Mouse (Mus musculus) layer of hippocampus, adult 11-12 months (tissue): ENCODE measurements around the gene Epm2a.
"Not testable (repeated sequence)": the region's sequence is repeated elsewhere in the genome, so short reads cannot be mapped to it uniquely, and the experiment has no call there.

ENCODE experiments used
- DNase-seq: peaks from one replicate; pipeline ENCODE4 v3.0.0; 2022; ENCODE audit warnings: low spot score

The Epm2a gene

DNA sequence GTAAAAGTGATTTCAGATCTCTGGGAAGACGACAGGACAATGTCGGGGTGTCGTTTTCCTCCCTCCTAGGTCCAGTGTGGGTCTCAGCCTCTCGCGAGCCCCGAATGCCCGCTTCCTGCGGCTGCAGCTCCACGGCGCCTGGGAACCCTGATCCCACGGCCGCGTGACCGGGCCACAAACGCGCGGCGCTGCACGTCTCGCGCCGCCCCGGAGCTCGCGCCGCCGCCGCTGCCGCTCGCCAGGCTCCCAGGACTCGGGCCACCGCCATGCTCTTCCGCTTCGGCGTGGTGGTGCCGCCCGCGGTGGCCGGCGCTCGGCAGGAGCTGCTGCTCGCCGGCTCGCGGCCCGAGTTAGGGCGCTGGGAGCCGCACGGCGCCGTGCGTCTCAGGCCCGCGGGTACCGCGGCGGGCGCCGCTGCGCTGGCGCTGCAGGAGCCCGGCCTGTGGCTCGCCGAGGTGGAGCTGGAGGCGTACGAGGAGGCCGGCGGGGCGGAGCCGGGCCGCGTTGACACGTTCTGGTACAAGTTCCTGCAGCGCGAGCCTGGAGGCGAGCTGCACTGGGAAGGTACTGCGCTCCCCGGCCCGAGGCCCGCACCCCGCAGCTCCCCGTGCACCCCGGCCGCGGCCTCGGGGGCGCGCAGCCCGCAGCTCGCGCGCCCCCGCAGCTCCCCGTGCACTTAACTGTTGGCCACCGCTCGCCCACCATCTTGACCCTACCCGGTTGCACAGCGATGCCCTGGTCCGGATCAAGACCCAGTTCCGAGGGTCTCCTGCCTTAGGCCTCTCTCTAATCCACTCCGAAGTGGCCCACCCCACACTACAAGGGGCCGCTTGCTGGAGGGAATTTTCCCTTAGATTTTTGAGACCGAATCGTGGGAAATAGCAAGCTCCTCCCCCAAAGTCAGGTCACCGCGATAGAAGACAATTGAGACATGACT is at the start of gene Epm2a:
Epm2a (plus strand) TSS at position 200 of the 937 bp plus-strand sequence.
- DNase-seq = peak; percentile 77

DNA sequence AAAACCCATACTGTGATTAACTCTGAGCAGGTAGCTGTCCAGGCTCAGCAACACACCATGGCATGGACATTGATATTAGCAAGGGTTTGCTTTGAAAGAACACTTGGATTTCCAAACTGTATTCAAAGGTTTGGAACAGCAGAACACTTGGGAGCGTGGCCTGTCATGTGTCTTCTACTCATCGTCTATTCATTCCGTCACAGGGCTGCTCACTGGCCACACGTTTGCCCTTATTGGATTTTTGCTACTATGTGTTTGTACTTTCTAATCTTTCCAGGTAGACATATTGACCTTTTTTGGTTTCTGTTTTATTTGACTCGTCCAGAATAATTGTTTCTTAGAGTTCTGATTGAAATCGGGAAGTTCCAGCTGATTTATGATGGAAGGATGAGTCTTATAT is 44.8 kb upstream of the Epm2a start:
- no peak for DNase-seq

DNA sequence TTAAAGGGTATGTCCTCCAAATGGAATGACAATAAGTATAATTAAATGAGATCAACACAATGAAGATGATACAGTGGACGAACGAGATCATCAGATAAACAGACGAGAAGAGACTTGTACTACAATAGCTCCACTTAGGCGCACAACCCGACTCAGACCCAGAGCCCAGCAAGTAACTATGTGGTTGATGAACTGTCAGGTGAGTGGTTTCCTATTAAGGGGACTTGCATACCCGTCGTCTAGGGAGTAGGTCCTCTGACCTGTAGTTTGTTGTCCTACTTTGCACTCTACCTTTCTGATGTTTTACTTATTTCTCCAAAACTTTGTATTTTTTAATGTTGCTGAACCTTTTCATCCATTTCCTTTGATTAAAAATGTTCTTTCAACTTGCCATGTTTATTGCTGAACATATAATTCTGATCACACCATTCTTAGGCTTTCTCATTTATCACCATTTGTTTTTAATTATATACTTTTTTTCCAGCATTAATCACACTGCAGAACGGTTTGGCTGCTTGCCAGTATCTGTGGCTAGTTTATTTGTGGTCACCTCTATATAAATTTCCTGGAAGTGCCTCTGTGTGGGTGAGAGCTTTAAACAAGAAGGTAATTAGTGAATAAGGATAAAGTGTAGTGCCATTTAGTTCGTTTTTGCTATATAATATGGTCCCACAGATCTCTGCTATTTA is 37.7 kb upstream of the Epm2a start:
- no peak for DNase-seq

DNA sequence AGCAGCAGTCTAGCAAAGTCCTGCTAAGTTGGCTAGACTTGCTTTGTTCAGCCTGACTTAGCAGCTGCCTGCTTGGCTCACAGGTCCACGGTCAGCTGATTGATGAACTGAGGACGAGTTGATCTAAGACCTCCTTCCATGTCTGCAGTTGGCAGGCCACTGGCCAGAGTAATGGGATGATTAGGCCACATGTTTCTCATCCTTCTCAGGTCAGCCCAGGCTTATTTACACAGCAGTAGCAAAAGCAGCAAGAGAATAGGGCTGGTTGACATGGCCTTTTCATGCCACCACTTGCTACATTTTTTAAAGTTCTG is 37.2 kb upstream of the Epm2a start:
- DNase-seq = no peak

DNA sequence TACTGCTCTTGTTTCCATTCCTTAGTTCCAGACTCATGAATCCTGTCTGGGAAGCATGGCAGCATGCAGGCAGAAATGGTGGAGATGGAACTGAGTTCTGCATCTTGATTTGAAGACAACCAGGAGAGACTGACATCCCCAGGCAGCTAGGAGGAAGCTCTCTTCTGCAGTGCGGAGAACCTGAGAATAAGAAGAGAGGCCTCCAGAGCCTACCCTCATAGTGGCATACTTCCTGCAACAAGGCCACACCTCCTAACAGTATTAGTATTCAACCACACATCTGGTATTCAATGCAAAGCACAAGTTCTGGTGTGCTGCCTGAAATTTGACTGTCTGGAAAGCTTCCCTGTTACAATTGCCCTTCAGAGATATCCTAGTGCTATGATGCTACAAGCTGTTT is 33.3 kb upstream of the Epm2a start:
- no peak for DNase-seq

DNA sequence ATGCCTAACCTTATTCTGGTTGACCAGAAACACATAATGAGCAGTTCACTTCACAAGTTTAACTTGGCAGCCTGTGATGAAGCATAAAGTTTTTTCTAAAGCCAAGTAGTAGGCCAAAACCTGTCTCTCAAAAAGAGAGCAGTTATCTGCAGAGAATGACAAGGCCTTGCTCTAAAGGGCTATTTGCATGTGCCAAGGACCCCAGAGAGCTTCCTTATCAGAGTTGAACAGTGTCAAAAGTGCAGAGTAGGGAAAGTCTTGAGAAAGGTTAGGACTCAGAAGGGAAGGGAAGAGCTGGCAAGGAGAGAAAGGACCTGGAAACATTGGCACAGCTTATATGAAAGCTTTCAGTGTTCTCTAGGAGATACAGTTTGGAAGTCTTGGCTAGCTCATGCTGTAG is 32.7 kb upstream of the Epm2a start:
- DNase-seq = no peak

- DNase-seq = not testable (repeated sequence)
These were observed 25.2 kb upstream of the Epm2a start for GRCm38 (mm10) chr10:11317856-11318454.

DNA sequence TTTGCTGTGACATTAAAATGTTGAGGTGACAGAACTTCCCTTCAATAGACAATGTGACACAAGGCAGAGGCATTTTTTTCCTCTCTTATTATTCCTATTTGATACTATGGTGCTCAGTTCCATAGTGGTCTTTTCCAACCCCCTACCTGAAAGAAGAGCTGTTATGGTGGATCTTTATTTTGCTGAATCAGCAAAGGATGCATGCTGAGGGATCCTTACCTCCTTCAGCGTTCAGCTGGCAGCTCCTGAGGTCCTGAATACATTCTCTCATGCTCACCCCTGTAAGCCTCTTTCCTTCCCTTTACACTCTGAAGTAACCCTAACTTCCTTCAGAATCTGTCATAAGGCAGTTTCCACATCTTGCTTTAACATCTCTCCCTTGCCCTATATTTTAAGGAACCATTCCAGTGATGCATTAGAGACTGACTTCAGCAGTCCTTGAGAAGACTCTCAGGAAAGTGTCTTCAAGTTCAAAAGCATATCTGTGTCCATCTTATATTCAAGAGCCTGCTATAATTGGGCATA is 23.7 kb upstream of the Epm2a start:
- no peak for DNase-seq

DNA sequence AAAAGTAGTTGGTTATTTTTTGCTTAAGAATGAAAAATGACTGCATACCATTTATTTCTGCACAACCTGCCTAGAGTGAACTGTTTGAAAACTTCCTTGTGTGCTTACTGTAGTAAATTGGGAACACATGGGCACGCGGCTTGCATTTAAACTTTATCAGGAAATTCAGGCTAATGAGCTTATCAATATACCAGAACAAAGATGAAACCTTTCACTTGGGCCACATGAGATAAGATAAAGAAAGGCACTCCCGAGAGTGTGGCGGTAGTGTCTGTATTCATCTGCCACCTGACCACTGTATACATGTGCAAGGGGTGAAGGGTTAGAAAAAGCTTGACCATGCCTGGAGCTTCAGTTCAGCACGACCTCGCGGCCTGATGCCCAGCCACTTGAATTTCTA is 20.9 kb upstream of the Epm2a start:
- no peak for DNase-seq

- DNase-seq = no peak
These were observed 19.9 kb upstream of the Epm2a start for GRCm38 (mm10) chr10:11323202-11323898.

DNA sequence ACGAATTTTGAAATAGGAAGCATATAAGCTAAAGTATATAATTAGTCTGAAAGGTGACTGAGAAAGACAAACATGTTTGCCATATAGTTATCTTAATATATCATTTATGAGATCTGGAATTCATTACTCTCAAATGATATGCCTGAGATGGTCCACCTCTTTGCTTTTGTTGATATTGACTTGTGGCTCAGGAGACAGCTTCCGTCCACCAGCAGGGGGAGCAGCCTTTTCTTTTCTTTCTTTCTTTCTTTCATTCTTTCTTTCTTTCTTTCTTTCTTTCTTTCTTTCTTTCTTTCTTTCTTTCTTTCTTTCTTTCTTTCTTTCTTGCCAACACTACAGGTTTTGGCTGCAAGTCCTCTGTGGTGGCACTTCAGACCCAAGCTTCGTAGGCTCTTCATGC is 16.7 kb upstream of the Epm2a start:
- no peak for DNase-seq

- no peak for DNase-seq
These were observed 1.6 kb downstream of the Epm2a start for GRCm38 (mm10) chr10:11344536-11345468.

GRCm38 (mm10) chr10:11350243-11350974 is 7.2 kb downstream of the Epm2a start:
- DNase-seq = not testable (repeated sequence)

DNA sequence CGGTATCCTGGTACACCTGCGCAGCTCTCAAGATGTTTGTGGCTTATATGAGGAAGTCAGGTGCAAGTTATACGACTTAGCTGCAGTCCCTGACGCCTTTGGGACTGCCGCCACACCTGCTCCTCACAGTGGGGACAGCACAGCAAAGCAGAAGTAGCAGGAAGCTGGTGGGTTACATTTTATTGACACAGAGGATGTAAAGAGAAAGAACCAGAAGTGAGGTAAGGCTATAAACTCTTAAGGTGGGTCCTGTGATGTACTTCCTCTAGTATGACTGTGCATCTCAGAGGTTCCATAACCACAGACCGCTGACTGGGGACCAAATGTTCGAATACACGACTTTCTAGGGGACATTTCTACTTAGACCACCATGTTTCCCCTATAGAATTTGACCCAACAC is 11.4 kb downstream of the Epm2a start:
- no peak for DNase-seq

GRCm38 (mm10) chr10:11361985-11362692 is 18.9 kb downstream of the Epm2a start:
- peak; percentile 37 for DNase-seq

GRCm38 (mm10) chr10:11362896-11363487 is 19.8 kb downstream of the Epm2a start:
- DNase-seq = no peak

DNA sequence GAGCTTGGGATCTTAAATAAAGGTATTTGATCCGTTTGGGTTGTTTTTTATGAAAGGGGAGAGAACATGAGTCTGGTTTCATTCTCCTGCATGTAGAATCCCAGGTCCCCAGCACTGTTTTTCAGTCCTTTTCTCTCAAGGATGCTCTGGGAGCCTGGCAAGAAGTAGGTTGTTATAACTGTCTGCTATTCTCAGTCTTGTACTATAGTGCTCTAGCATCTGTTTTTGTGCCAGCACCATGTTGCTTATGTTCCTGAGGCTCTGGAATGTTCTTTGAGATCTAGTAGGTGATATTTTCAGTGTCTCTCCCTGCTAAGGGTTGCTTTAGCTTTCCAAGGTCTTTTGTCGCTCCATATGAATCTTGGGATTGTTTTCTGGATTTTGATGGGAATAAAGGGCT is 38.1 kb downstream of the Epm2a start:
- DNase-seq = no peak

GRCm38 (mm10) chr10:11410926-11411325 is 67.7 kb downstream of the Epm2a start:
- DNase-seq = no peak

GRCm38 (mm10) chr10:11420071-11420470 is 76.9 kb downstream of the Epm2a start:
- peak; percentile 37 for DNase-seq
